Mouse (Mus musculus): Measurements from ENCODE around the gene Parl. TPM values are rescaled to one million over a fixed set of nuclear protein-coding genes. Genes with fewer than 3 reads are reported as not detected.

The Parl gene
- 25.2 and 76.9 TPM in 2 replicates for polyA plus RNA-seq (2012; rRNA removed; ENCODE audit: low replicate concordance)

DNA sequence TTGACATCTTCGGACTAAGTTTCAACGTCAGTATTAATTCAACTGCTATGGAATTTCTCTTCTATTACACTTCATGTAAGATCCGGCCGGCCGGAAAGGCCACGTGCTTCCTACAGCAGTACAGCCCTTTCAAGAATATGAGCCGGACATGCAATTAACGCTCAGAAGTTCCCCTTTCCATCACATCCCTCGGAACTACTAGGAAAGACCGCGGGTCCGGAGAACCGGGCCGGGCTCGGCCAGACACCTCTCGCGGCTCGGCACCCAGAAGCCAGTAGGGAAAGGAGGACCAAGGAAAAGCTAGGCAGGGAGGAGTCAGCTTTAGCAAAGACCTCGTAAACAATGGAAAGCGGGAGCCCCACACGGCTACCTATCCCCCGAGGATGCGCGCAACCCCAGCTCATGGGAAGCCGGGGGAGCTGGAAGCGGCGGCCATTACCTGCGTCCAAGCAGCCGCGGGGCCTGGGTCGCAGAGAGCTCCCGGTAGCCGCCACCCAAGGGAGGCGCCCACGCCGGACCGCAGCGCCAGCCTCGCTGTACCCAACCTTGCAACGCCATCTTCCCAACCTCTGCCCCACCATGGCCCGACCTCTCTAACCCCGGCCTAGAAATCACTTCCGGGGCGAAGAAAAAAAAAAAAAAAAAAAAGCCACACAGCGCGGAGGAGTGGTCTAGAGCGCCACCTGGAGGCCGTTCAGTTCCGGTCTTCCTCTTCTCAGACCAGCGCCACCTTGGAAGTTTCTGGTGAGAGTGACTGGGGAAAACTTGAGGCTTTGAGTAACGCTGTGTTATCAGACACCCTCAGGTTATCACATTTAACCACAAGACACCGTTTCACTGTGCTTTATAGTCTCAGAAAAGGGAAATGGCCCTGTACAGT is at the start of gene Parl:
TSS of gene Parl (minus strand) at position 618 of the 880 bp plus-strand sequence.

DNA sequence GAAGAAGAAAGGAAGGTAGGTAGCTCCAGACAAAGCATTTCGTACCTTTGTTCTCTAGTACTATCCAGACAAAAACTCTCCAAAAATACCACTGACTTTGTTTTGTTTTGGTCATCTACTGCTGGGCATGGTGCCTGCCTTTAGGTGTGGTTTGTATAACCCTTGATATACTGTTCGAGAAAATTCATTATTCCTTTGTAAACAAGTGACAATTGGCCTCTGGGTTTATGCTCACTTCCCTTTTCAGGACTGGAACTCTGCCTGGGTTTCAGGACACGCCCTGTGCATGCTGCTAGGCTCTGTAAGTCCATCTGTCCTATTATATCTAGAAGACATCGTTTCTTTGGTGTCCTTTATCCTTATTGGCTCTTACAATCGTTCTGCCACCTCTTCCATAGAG is 23.1 kb upstream of the Parl start, which contains the start of gene Cyp2ab1:
TSS of gene Cyp2ab1 (minus strand) at position 119 of the 400 bp plus-strand sequence.

DNA sequence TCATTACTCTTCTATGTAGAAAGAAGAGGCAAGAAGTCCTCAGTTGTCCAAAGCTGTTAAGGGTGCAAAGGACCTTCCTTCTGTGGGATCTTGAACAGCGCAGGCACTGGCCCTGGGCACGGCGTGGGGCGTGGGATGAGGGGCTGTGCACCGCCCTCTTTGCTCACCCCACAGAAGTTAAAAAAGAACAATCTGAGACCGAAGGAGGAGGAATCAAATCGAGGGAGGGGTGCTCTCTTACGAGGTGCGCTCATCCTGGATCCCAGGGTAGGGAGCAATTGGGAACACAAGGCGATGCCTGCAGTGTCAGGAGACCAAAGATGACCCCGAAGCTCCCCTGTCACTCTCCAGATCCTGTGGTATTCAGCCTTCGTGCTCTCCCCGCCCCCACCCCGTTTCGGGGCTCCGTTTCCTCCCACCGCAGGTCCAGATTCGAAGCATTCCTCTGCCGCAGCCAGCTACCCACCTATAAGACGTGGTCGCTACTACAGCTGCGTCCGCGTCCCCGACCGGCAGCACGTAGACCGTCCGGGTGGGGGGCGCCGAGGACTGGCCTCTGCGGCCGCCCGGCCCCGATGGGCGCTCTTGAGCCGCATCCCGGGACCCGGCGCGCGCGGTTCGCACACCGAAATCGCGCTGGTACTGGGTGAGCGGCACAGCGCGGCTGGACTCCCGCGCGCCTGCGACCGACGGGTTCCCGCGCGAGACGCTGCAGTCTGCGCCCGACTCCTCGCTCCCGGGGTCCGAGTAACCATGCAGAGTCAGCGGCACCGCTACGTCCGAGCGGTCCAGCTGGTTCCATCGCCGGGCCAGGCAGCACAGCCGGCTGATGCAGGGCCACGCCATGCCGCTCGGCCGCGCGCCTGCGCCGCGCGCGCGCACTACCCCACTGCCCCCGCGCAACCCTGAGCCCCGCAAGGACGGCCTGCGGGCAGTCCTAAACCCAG is 61.4 kb downstream of the Parl start, which contains the start of gene Map6d1:
TSS of gene Map6d1 (minus strand) at position 891 of the 947 bp plus-strand sequence.

Other genes starting within 250 kb of the Parl start
- gene Klhl24, start 204.8 kb downstream of the Parl start, polyA plus RNA-seq (2012; rRNA removed; ENCODE audit: low replicate concordance), result 10.0 and 30.1 TPM in 2 replicates
- 25.1 and 31.3 TPM in 2 replicates for gene Yeats2, start 161.3 kb downstream of the Parl start, polyA plus RNA-seq (2012; rRNA removed; ENCODE audit: low replicate concordance)
- gene Map6d1, start 61.0 kb downstream of the Parl start, polyA plus RNA-seq (2012; rRNA removed; ENCODE audit: low replicate concordance), result 0.49 and 0.54 TPM in 2 replicates
- 3.3 and 4.3 TPM in 2 replicates for gene Cyp2ab1, start 23.0 kb upstream of the Parl start, polyA plus RNA-seq (2012; rRNA removed; ENCODE audit: low replicate concordance)
- gene Abcc5, start 124.0 kb upstream of the Parl start, polyA plus RNA-seq (2012; rRNA removed; ENCODE audit: low replicate concordance), result 73.3 and 146 TPM in 2 replicates
- 21.0 and 31.7 TPM in 2 replicates for gene Eif2b5, start 196.4 kb upstream of the Parl start, polyA plus RNA-seq (2012; rRNA removed; ENCODE audit: low replicate concordance)
- gene Dvl3, start 214.6 kb upstream of the Parl start, polyA plus RNA-seq (2012; rRNA removed; ENCODE audit: low replicate concordance), result 28.1 and 40.9 TPM in 2 replicates
- 358 and 433 TPM in 2 replicates for gene Ap2m1, start 233.1 kb upstream of the Parl start, polyA plus RNA-seq (2012; rRNA removed; ENCODE audit: low replicate concordance)
- 36.3 and 59.9 TPM in 2 replicates for gene Abcf3, start 246.2 kb upstream of the Parl start, polyA plus RNA-seq (2012; rRNA removed; ENCODE audit: low replicate concordance)

Data from mammary gland, adult 2 months (tissue).